In genomic region chr15:84072226-84072625, GRCm38 (mm10) we compare ENCODE assay signal across 9 mouse cellular contexts. TPM values are rescaled to one million over a fixed set of nuclear protein-coding genes. Genes with fewer than 3 reads are reported as not detected.
A peak's percentile ranks its signal among the peaks of the same experiment; 100 is the strongest.
DNase-seq lines count a peak whose midpoint lies in the region; ATAC-seq lines count a peak whose summit lies in the region.
"Had no signal": no experiment of that assay in that cellular context is flagged by ENCODE, and none has a peak within 500 bp of the region (broad histone marks: within the 10 kb centered on the region; RNA-seq: fewer than 3 reads in every experiment).

No protein-coding gene starts in this region.

- no peaks in the 10 kb centered on the region for H3K36me3 ChIP-seq in kidney, embryonic 14.5 days (ENCODE audit: control insufficient read depth, insufficient read depth, low read length)
- H3K36me3 ChIP-seq: embryonic facial prominence, embryonic 12.5 days had no signal

- no peaks in the 10 kb centered on the region for H3K9me3 ChIP-seq in kidney, embryonic 14.5 days (ENCODE audit: control insufficient read depth, low read length)
- H3K9me3 ChIP-seq: embryonic facial prominence, embryonic 12.5 days had no signal

- 35% methylated on average over 7 of the region's 7 CpGs for WGBS in kidney, embryonic 14.5 days

- H3K27me3 ChIP-seq in kidney, embryonic 14.5 days (ENCODE audit: control insufficient read depth, insufficient read depth, low read length), result peaks cover 49% of the 10 kb centered on the region

- H3K4me1 ChIP-seq in kidney, embryonic 14.5 days (ENCODE audit: control insufficient read depth, insufficient read depth, low read length), result peaks cover 4% of the 10 kb centered on the region; the same call in 1 of the 2 replicates

- peak; percentile 42 for DNase-seq in kidney, adult 18-20 months
- peak; percentile 57 for DNase-seq in Muller cell, postnatal 12 days (ENCODE audit: inconsistent ontology term)
- peak; percentile 62 for DNase-seq in cerebellum, adult 9-11 months
- peak; percentile 90 to 95 for DNase-seq in frontal cortex, postnatal 36 days (ENCODE audit: low spot score in 2 of 2)
- peak; percentile 89 for DNase-seq in layer of hippocampus, adult 9-11 months
- no peak for DNase-seq in natural killer cell, adult 2 months (ENCODE audit: low spot score in 2 of 2)

- no peak overlapping the region for H3K9ac ChIP-seq in kidney, embryonic 14.5 days (ENCODE audit: low read depth, low read length)
- H3K9ac ChIP-seq: embryonic facial prominence, embryonic 12.5 days had no signal

- no peak overlapping the region for H3K27ac ChIP-seq in kidney, embryonic 14.5 days (ENCODE audit: low read depth, low read length)
- H3K27ac ChIP-seq: embryonic facial prominence, embryonic 12.5 days had no signal

- no peak overlapping the region for H3K4me2 ChIP-seq in kidney, embryonic 14.5 days (replicated peaks; ENCODE audit: low read depth, low read length)
- H3K4me2 ChIP-seq: embryonic facial prominence, embryonic 12.5 days had no signal

- no peak for ATAC-seq in kidney, embryonic 14.5 days (ENCODE audit: low FRiP score, low TSS enrichment)
- ATAC-seq in megakaryocyte-erythroid progenitor cell, adult 5-6 weeks (replicated peaks; ENCODE audit: low FRiP score, low TSS enrichment, poor library complexity, severe bottlenecking), result 0 out of 2 replicates have a peak, but pooled peaks have one; percentile 46

- H3K4me3 ChIP-seq in kidney, embryonic 14.5 days (ENCODE audit: low read length), result no peak overlapping the region
- H3K4me3 ChIP-seq: embryonic facial prominence, embryonic 12.5 days had no signal

RNA-seq across cellular contexts. Expression of gene Efcab6, which starts 7.0 kb away (rescaled TPM):
- polyA plus RNA-seq in kidney, embryonic 14.5 days (2014; fragmentation: Nextera tagmentation; extraction: Ambion mirVana), result not detected in 2 replicates
- not detected in 2 replicates for total RNA-seq in megakaryocyte-erythroid progenitor cell, adult 5-6 weeks (2014; fragmentation: Nextera tagmentation)
- total RNA-seq in megakaryocyte-erythroid progenitor cell, adult 5-6 weeks (2017), result not detected in 2 replicates

RNA-seq across cellular contexts. Expression of gene Sult4a1, which starts 33.3 kb away (rescaled TPM):
- 0.10 and 0.28 TPM in 2 replicates for polyA plus RNA-seq in kidney, embryonic 14.5 days (2014; fragmentation: Nextera tagmentation; extraction: Ambion mirVana)
- total RNA-seq in megakaryocyte-erythroid progenitor cell, adult 5-6 weeks (2014; fragmentation: Nextera tagmentation), result not detected in 2 replicates
- total RNA-seq in megakaryocyte-erythroid progenitor cell, adult 5-6 weeks (2017), result not detected in 2 replicates

RNA-seq across cellular contexts. Expression of gene Pnpla5, which starts 50.7 kb away (rescaled TPM):
- not detected in 2 replicates for polyA plus RNA-seq in kidney, embryonic 14.5 days (2014; fragmentation: Nextera tagmentation; extraction: Ambion mirVana)
- total RNA-seq in megakaryocyte-erythroid progenitor cell, adult 5-6 weeks (2014; fragmentation: Nextera tagmentation), result not detected in 2 replicates
- total RNA-seq in megakaryocyte-erythroid progenitor cell, adult 5-6 weeks (2017), result not detected in 2 replicates
- polyA plus RNA-seq: embryonic facial prominence, embryonic 12.5 days had no signal

Comparison
In these comparisons a context has a peak if more than half of its experiments do, and no peak if none do; other contexts are left out.
1. DNase-seq: peak in kidney, adult 18-20 months (single experiment), Muller cell, postnatal 12 days (single experiment), cerebellum, adult 9-11 months (single experiment), frontal cortex, postnatal 36 days (2 of 2) and layer of hippocampus, adult 9-11 months (single experiment); none in natural killer cell, adult 2 months (0 of 2).